Mouse (Mus musculus) neural tube, embryonic 11.5 days (tissue): ENCODE data around the gene Itih5. TPM values are rescaled to one million over a fixed set of nuclear protein-coding genes. Genes with fewer than 3 reads are reported as not detected.

ENCODE experiments used
- ATAC-seq: fragments of 200-750 bp; cut with Nextera tagmentation; 2 replicates; pipeline ENCODE4 v1.8.0; 2017; ENCODE audit warnings: moderate number of reproducible peaks, mild to moderate bottlenecking, moderate TSS enrichment, moderate library complexity; ENCODE audit not compliant: insufficient read depth, low FRiP score, low TSS enrichment
- DNase-seq: peaks from one replicate; pipeline ENCODE4 v3.0.0-alpha.2; 2015; ENCODE audit warnings: low spot score
- H3K27ac ChIP-seq: fragments of 300-500 bp; sonication (generic); 2 replicates; pipeline ENCODE4 v1.5.1; 2014; ENCODE audit warnings: low read depth, mild to moderate bottlenecking, low read length
- H3K27me3 ChIP-seq: fragments of 300-500 bp; sonication (generic); 2 replicates; pipeline ENCODE4 v1.6.1; 2014; ENCODE audit warnings: mild to moderate bottlenecking, low read length, mixed read lengths; ENCODE audit not compliant: control insufficient read depth, insufficient read depth
- H3K36me3 ChIP-seq: fragments of 300-500 bp; sonication (generic); 2 replicates; pipeline ENCODE4 v1.6.1; 2014; ENCODE audit warnings: mild to moderate bottlenecking, low read length, moderate library complexity, mixed read lengths; ENCODE audit not compliant: control insufficient read depth, insufficient read depth
- H3K4me1 ChIP-seq: fragments of 300-500 bp; sonication (generic); 2 replicates; pipeline ENCODE4 v1.6.1; 2014; ENCODE audit warnings: low read length, mixed read lengths; ENCODE audit not compliant: control insufficient read depth, insufficient read depth
- H3K4me2 ChIP-seq: fragments of 300-500 bp; sonication (generic); 2 replicates; pipeline ENCODE4 v1.6.1; 2014; ENCODE audit warnings: low read depth, mild to moderate bottlenecking, moderate library complexity
- H3K4me3 ChIP-seq: fragments of 300-500 bp; sonication (generic); 2 replicates; pipeline ENCODE4 v1.5.1; 2014; ENCODE audit warnings: low read depth, low read length
- H3K9ac ChIP-seq: fragments of 300-500 bp; sonication (generic); 2 replicates; pipeline ENCODE4 v1.6.1; 2014; ENCODE audit warnings: mild to moderate bottlenecking, low read length
- H3K9me3 ChIP-seq: fragments of 300-500 bp; sonication (generic); 2 replicates; pipeline ENCODE4 v1.6.1; 2016; ENCODE audit warnings: low read length; ENCODE audit not compliant: control insufficient read depth
- WGBS: fragments of 180-500 bp; shearing (Covaris S2); extraction: QIAGEN DNeasy Blood & Tissue Kit; methylation state at CpG from one replicate; pipeline ENCODE4 v1.1.7; 2014; 5-methylcytosine and 5-hydroxymethylcytosine counted together
- polyA plus RNA-seq: library from polyadenylated mRNA; unstranded; fragments of >200 nt; fragmentation: Nextera tagmentation; extraction: Ambion mirVana; gene quantifications from 2 replicates; pipeline ENCODE4 v1.2.1, GENCODE M21; 2014

Itih5 gene
- polyA plus RNA-seq, 1 experiment from 2014 or later: 5.0 TPM

- ATAC-seq (no peak), DNase-seq (no peak)
- Histone ChIP-seq H3K27ac (no peak overlapping the region), H3K4me1 (no peaks in the 10 kb centered on the region), H3K4me3 (no peak overlapping the region), H3K27me3 (no peaks in the 10 kb centered on the region), H3K9me3 (no peaks in the 10 kb centered on the region), H3K9ac (no peak overlapping the region), H3K4me2 (no peak overlapping the region), H3K36me3 (no peaks in the 10 kb centered on the region)
- 78% methylated on average over 6 of the region's 6 CpGs for WGBS
These were observed 78.6 kb downstream of the Itih5 start for GRCm38 (mm10) chr2:10231971-10232370.

- Histone ChIP-seq H3K27me3 (no peaks in the 10 kb centered on the region), H3K4me2 (no peak overlapping the region), H3K9me3 (no peaks in the 10 kb centered on the region), H3K36me3 (no peaks in the 10 kb centered on the region), H3K9ac (no peak overlapping the region), H3K4me1 (no peaks in the 10 kb centered on the region), H3K4me3 (no peak overlapping the region), H3K27ac (no peak overlapping the region)
- ATAC-seq (no peak), DNase-seq (no peak)
- WGBS: 98% methylated on average over 2 of the region's 2 CpGs
These were observed 83.2 kb downstream of the Itih5 start for GRCm38 (mm10) chr2:10236554-10236953.

DNA sequence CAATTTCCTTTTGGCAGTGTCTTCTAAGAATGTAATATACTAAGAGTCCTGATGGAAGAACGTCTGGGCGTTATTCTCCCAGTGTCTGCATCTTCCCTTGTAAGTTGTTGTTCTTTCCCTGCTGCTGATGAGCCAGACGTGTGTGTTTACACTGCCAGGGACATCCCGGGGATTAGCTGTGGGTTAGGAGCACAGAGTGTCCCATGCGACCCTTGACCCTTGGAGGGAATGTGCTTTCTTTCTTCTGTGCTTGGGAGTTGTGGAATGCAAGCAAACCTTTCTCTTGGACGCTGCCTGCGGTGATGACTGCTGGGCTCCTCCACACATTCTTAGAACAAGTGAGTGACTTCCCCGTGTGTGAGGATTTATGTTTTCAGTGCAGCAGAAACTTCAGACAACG, 89.6 kb downstream of the Itih5 start:
- Histone ChIP-seq H3K36me3 (no peaks in the 10 kb centered on the region), H3K27me3 (no peaks in the 10 kb centered on the region), H3K4me3 (no peak overlapping the region), H3K4me2 (no peak overlapping the region), H3K9me3 (no peaks in the 10 kb centered on the region), H3K9ac (no peak overlapping the region), H3K27ac (no peak overlapping the region), H3K4me1 (no peaks in the 10 kb centered on the region)
- WGBS: 11% methylated on average over 9 of the region's 9 CpGs
- ATAC-seq (no peak), DNase-seq (peak; percentile 19)

GRCm38 (mm10) chr2:10250441-10250840, 97.1 kb downstream of the Itih5 start:
- Histone ChIP-seq H3K4me1 (no peaks in the 10 kb centered on the region), H3K27ac (no peak overlapping the region), H3K36me3 (no peaks in the 10 kb centered on the region), H3K27me3 (no peaks in the 10 kb centered on the region), H3K9me3 (no peaks in the 10 kb centered on the region), H3K4me3 (no peak overlapping the region), H3K9ac (no peak overlapping the region), H3K4me2 (no peak overlapping the region)
- ATAC-seq: no peak
- 89% methylated on average over 9 of the region's 9 CpGs for WGBS
- no peak for DNase-seq

DNA sequence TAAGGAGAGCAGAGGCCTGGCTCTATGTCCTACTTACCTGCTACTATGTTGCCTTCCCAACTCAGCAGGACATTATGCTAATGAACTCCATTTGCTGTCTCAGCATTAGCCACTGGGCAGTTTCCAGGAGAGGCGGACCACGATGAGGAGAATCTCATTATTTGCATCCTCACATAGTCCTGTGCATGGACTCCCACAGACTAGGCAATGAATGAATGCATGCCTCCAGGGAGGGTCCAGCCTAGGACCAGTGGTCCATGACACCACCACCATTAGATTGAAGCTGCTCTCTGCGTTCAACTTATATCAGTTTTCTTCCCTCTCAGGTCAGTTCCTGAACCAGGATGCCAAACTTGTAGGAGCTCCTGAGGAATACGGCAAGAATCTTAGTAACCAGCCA, 97.6 kb downstream of the Itih5 start:
- Histone ChIP-seq H3K27ac (no peak overlapping the region), H3K9me3 (no peaks in the 10 kb centered on the region), H3K4me1 (no peaks in the 10 kb centered on the region), H3K36me3 (no peaks in the 10 kb centered on the region), H3K27me3 (no peaks in the 10 kb centered on the region), H3K4me3 (no peak overlapping the region), H3K4me2 (no peak overlapping the region), H3K9ac (no peak overlapping the region)
- WGBS: 82% methylated on average over 4 of the region's 4 CpGs
- ATAC-seq (no peak), DNase-seq (no peak)

DNA sequence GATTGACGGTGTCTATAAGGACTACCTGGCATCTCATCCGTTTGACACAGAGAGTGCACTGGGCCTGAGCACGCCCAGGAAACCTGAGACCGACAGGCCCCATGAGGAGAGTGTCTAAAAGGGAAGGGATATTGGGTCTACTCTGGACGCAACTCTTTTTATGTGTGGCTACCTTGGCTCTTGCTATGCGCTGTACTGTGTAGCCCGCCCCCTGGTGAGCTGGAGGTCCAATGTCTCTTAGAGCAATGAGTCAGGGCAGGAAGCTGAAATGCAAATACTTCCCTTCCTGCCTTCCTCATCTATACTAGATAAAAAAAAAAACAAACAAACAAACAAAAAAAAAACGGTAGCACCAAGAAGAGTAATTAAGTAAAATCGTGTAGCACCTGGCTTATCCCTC, 98.1 kb downstream of the Itih5 start:
- Histone ChIP-seq H3K36me3 (no peaks in the 10 kb centered on the region), H3K4me3 (no peak overlapping the region), H3K9ac (no peak overlapping the region), H3K4me1 (no peaks in the 10 kb centered on the region), H3K27ac (no peak overlapping the region), H3K9me3 (no peaks in the 10 kb centered on the region), H3K27me3 (no peaks in the 10 kb centered on the region), H3K4me2 (no peak overlapping the region)
- no peak for DNase-seq
- no peak for ATAC-seq
- 89% methylated on average over 9 of the region's 9 CpGs for WGBS

DNA sequence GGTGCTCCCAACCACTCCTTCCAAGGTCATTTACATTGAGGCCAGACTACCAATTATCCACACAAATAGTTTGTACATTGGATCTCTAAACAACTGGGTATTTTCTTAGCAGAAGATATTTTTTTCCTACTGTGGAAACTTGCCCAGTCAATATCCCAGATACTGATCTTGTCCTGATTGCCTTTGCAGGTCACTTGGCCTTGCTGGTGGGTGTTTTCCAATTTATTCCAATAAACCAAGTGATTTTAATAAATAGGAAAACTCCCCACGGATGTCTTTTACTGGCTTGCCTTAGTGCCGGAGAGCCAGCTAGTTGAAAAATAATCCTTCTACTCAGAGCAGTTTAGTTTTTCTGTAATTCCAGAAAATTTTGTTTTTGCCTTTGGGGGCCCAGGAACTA, 98.6 kb downstream of the Itih5 start:
- no peaks in the 10 kb centered on the region for H3K36me3 ChIP-seq
- H3K27me3 ChIP-seq: no peaks in the 10 kb centered on the region
- no peak overlapping the region for H3K27ac ChIP-seq
- no peak overlapping the region for H3K9ac ChIP-seq
- H3K4me2 ChIP-seq: no peak overlapping the region
- WGBS: 85% methylated on average over 2 of the region's 2 CpGs
- ATAC-seq (no peak), DNase-seq (no peak)
- H3K4me1 ChIP-seq: no peaks in the 10 kb centered on the region
- H3K9me3 ChIP-seq: no peaks in the 10 kb centered on the region
- no peak overlapping the region for H3K4me3 ChIP-seq

GRCm38 (mm10) chr2:10253351-10253750, 100.0 kb downstream of the Itih5 start:
- H3K4me3 ChIP-seq: no peak overlapping the region
- ATAC-seq: no peak
- H3K4me1 ChIP-seq: no peaks in the 10 kb centered on the region
- H3K9me3 ChIP-seq: no peaks in the 10 kb centered on the region
- no peak overlapping the region for H3K4me2 ChIP-seq
- no peaks in the 10 kb centered on the region for H3K27me3 ChIP-seq
- no peak for DNase-seq
- H3K9ac ChIP-seq: no peak overlapping the region
- no peak overlapping the region for H3K27ac ChIP-seq
- no peaks in the 10 kb centered on the region for H3K36me3 ChIP-seq
- 60% methylated on average over 3 of the region's 3 CpGs for WGBS

- H3K4me1 ChIP-seq: no peaks in the 10 kb centered on the region
- no peaks in the 10 kb centered on the region for H3K9me3 ChIP-seq
- H3K4me2 ChIP-seq: no peak overlapping the region
- H3K27me3 ChIP-seq: no peaks in the 10 kb centered on the region
- WGBS: 75% methylated on average over 5 of the region's 5 CpGs
- H3K4me3 ChIP-seq: no peak overlapping the region
- H3K27ac ChIP-seq: no peak overlapping the region
- no peak overlapping the region for H3K9ac ChIP-seq
- ATAC-seq (no peak), DNase-seq (no peak)
- H3K36me3 ChIP-seq: no peaks in the 10 kb centered on the region
These were observed 103.6 kb downstream of the Itih5 start for GRCm38 (mm10) chr2:10256949-10257348.
